Mouse (Mus musculus): ENCODE data around the gene Plscr4.
A peak's percentile ranks its signal among the peaks of the same experiment; 100 is the strongest.

The Plscr4 gene

GRCm38 (mm10) chr9:92457261-92458058 lies at the start of gene Plscr4:
Gene Plscr4, plus strand, starts transcription at chr9:92457373.
- DNase-seq = peak; percentile 3

- no peak for DNase-seq
Measured at GRCm38 (mm10) chr9:92410225-92410624, 46.9 kb upstream of the Plscr4 start.

GRCm38 (mm10) chr9:92412045-92412444 lies 45.1 kb upstream of the Plscr4 start:
- no peak for DNase-seq

GRCm38 (mm10) chr9:92413684-92414083 lies 43.5 kb upstream of the Plscr4 start:
- DNase-seq = no peak

GRCm38 (mm10) chr9:92437781-92438180 lies 19.4 kb upstream of the Plscr4 start:
- no peak for DNase-seq

- no peak for DNase-seq
Measured at GRCm38 (mm10) chr9:92441468-92441867, 15.7 kb upstream of the Plscr4 start.

- no peak for DNase-seq
Measured at GRCm38 (mm10) chr9:92444536-92444935, 12.6 kb upstream of the Plscr4 start.

GRCm38 (mm10) chr9:92456605-92457004 lies 568 bp upstream of the Plscr4 start:
- DNase-seq = no peak

GRCm38 (mm10) chr9:92458059-92458402 lies 858 bp downstream of the Plscr4 start:
- no peak for DNase-seq

- DNase-seq = no peak
Measured at GRCm38 (mm10) chr9:92458418-92458817, 1.2 kb downstream of the Plscr4 start.

- no peak for DNase-seq
Measured at GRCm38 (mm10) chr9:92467724-92468123, 10.6 kb downstream of the Plscr4 start.

GRCm38 (mm10) chr9:92472256-92472855 lies 15.2 kb downstream of the Plscr4 start:
- no peak for DNase-seq

- DNase-seq = no peak
Measured at GRCm38 (mm10) chr9:92473178-92473577, 16.0 kb downstream of the Plscr4 start.

- no peak for DNase-seq
Measured at GRCm38 (mm10) chr9:92474244-92474643, 17.1 kb downstream of the Plscr4 start.

- no peak for DNase-seq
Measured at GRCm38 (mm10) chr9:92481663-92482062, 24.5 kb downstream of the Plscr4 start.

GRCm38 (mm10) chr9:92482551-92482950 lies 25.4 kb downstream of the Plscr4 start:
- DNase-seq = no peak

- DNase-seq = no peak
Measured at GRCm38 (mm10) chr9:92484710-92485267, 27.6 kb downstream of the Plscr4 start.

- DNase-seq = no peak
Measured at GRCm38 (mm10) chr9:92489857-92490256, 32.7 kb downstream of the Plscr4 start.

GRCm38 (mm10) chr9:92490319-92490718 lies 33.1 kb downstream of the Plscr4 start:
- no peak for DNase-seq

- DNase-seq = no peak
Measured at GRCm38 (mm10) chr9:92491274-92491673, 34.1 kb downstream of the Plscr4 start.

GRCm38 (mm10) chr9:92499710-92500410 lies 42.7 kb downstream of the Plscr4 start:
- peak; percentile 43 for DNase-seq

- no peak for DNase-seq
Measured at GRCm38 (mm10) chr9:92504256-92504655, 47.1 kb downstream of the Plscr4 start.

- DNase-seq = no peak
Measured at GRCm38 (mm10) chr9:92504889-92505288, 47.7 kb downstream of the Plscr4 start.

- DNase-seq = no peak
Measured at GRCm38 (mm10) chr9:92511696-92512095, 54.5 kb downstream of the Plscr4 start.

Data from cerebellum, adult 11-12 months (tissue).